Mouse (Mus musculus): Measurements from ENCODE around the gene Mthfd1l.
A peak's percentile ranks its signal among the peaks of the same experiment; 100 is the strongest.
"Not testable (repeated sequence)": the region's sequence is repeated elsewhere in the genome, so short reads cannot be mapped to it uniquely, and the experiment has no call there.

Gene Mthfd1l

GRCm38 (mm10) chr10:4047666-4048065, 74.7 kb downstream of the Mthfd1l start:
- no peak for DNase-seq

GRCm38 (mm10) chr10:4050236-4050635, 77.3 kb downstream of the Mthfd1l start:
- no peak for DNase-seq

GRCm38 (mm10) chr10:4052711-4053110, 79.8 kb downstream of the Mthfd1l start:
- no peak for DNase-seq

GRCm38 (mm10) chr10:4053278-4054061, 80.6 kb downstream of the Mthfd1l start:
- peak; percentile 94 for DNase-seq

- DNase-seq: no peak
Observed at GRCm38 (mm10) chr10:4054589-4054988, 81.7 kb downstream of the Mthfd1l start.

- no peak for DNase-seq
Observed at GRCm38 (mm10) chr10:4057397-4057796, 84.5 kb downstream of the Mthfd1l start.

- no peak for DNase-seq
Observed at GRCm38 (mm10) chr10:4057832-4058231, 84.9 kb downstream of the Mthfd1l start.

GRCm38 (mm10) chr10:4061071-4061987, 88.4 kb downstream of the Mthfd1l start:
- DNase-seq: no peak

GRCm38 (mm10) chr10:4063537-4063936, 90.6 kb downstream of the Mthfd1l start:
- no peak for DNase-seq

- DNase-seq: no peak
Observed at GRCm38 (mm10) chr10:4065295-4066084, 92.6 kb downstream of the Mthfd1l start.

- DNase-seq: peak; percentile 63
Observed at GRCm38 (mm10) chr10:4069258-4069826, 96.4 kb downstream of the Mthfd1l start.

GRCm38 (mm10) chr10:4070061-4070460, 97.1 kb downstream of the Mthfd1l start:
- peak; percentile 78 for DNase-seq

- no peak for DNase-seq
Observed at GRCm38 (mm10) chr10:4071069-4071844, 98.3 kb downstream of the Mthfd1l start.

- DNase-seq: no peak
Observed at GRCm38 (mm10) chr10:4071845-4072345, 99.0 kb downstream of the Mthfd1l start.

- DNase-seq: not testable (repeated sequence)
Observed at GRCm38 (mm10) chr10:4072491-4072890, 99.6 kb downstream of the Mthfd1l start.

- DNase-seq: no peak
Observed at GRCm38 (mm10) chr10:4078220-4078840, 105.4 kb downstream of the Mthfd1l start.

- no peak for DNase-seq
Observed at GRCm38 (mm10) chr10:4078979-4079630, 106.2 kb downstream of the Mthfd1l start.

- no peak for DNase-seq
Observed at GRCm38 (mm10) chr10:4079643-4080244, 106.8 kb downstream of the Mthfd1l start.

- DNase-seq: no peak
Observed at GRCm38 (mm10) chr10:4083609-4084008, 110.7 kb downstream of the Mthfd1l start.

GRCm38 (mm10) chr10:4084907-4085306, 112.0 kb downstream of the Mthfd1l start:
- no peak for DNase-seq
